Mouse (Mus musculus) heart, postnatal 0 days (tissue): ENCODE results near the gene Dexi.

Experiments used
- CTCF ChIP-seq: IDR thresholded peaks from 2 replicates; pipeline ENCODE4 v1.5.1; 2016; ENCODE audit warnings: antibody characterized with exemption, control low read depth, low read depth
- EP300 ChIP-seq: IDR thresholded peaks from 2 replicates; pipeline ENCODE4 v1.6.1; 2016; ENCODE audit warnings: antibody characterized with exemption, low read depth

DNA sequence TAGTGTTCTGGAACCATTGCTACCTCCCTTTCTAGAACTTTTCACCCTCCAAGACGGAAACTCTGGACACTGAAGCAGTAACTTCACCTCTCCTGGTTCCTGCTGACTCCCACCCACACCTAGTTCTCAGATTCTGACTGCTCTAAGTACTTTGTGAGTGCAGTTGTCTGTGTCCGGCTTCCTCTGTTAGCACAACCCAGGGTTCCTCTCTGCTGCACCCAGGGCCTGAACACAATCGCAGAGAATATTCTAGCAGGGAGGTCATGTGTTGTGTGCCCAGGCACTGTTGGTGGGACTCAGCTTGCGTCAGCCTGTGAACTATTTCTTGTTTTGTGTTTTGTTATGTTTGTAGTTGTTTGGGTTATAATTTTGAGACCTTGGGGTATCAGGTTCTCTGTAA is 51.1 kb downstream of the Dexi start:
- TF ChIP-seq CTCF (no peak), EP300 (no peak)
